Mouse (Mus musculus) liver, adult 2 months (tissue): Measurements from ENCODE around the gene Deaf1. TPM values are rescaled to one million over a fixed set of nuclear protein-coding genes. Genes with fewer than 3 reads are reported as not detected.
"Not testable (repeated sequence)": the region's sequence is repeated elsewhere in the genome, so short reads cannot be mapped to it uniquely, and the experiment has no call there.

ENCODE experiments used
- DNase-seq: peaks from one replicate; pipeline ENCODE4 v3.0.0-alpha.2; 2011; ENCODE audit warnings: low read depth, low spot score; ENCODE audit errors: extremely low read depth
- H3K27ac ChIP-seq: fragments of 200-500 bp; replicated peaks from 2 replicates; pipeline ENCODE4 v1.5.1; 2012; ENCODE audit warnings: low read depth, mild to moderate bottlenecking, control low read depth, inconsistent platforms, low read length; ENCODE audit not compliant: insufficient read depth
- H3K27me3 ChIP-seq: fragments of 200-500 bp; 2 replicates; pipeline ENCODE4 v1.6.1; 2012; ENCODE audit warnings: mild to moderate bottlenecking, moderate library complexity, low read length, inconsistent platforms; ENCODE audit not compliant: control insufficient read depth, insufficient read depth
- H3K36me3 ChIP-seq: fragments of 200-500 bp; 2 replicates; pipeline ENCODE4 v1.6.1; 2012; ENCODE audit warnings: low read length, inconsistent platforms; ENCODE audit not compliant: control insufficient read depth, insufficient read depth
- H3K4me1 ChIP-seq: fragments of 200-500 bp; 2 replicates; pipeline ENCODE4 v1.6.1; 2011; ENCODE audit warnings: low read length; ENCODE audit not compliant: control insufficient read depth, insufficient read depth
- H3K4me3 ChIP-seq: fragments of 200-500 bp; 2 replicates; pipeline ENCODE4 v1.5.1; 2011; ENCODE audit warnings: low read depth, mild to moderate bottlenecking, control low read depth, low read length, moderate library complexity; ENCODE audit not compliant: insufficient read depth
- H3K79me2 ChIP-seq: fragments of 200-500 bp; 2 replicates; pipeline ENCODE4 v1.6.1; 2012; ENCODE audit warnings: inconsistent platforms, mild to moderate bottlenecking, low read length, moderate library complexity; ENCODE audit not compliant: control insufficient read depth, insufficient read depth
- H3K9ac ChIP-seq: fragments of 200-500 bp; 2 replicates; pipeline ENCODE4 v1.6.1; 2012; ENCODE audit warnings: low read depth, mild to moderate bottlenecking, control low read depth, inconsistent platforms, low read length
- CTCF ChIP-seq: fragments of 200-500 bp; IDR thresholded peaks from 2 replicates; pipeline ENCODE4 v1.5.1; 2011; ENCODE audit warnings: low read depth, low read length, control low read depth
- POLR2A ChIP-seq: fragments of 200-500 bp; IDR thresholded peaks from 2 replicates; pipeline ENCODE4 v1.6.1; 2011; ENCODE audit warnings: low read length, control low read depth; ENCODE audit not compliant: insufficient read depth; ENCODE audit errors: extremely low read depth
- WGBS: fragments of 180-500 bp; shearing (Covaris S2); methylation state at CpG from one replicate; pipeline ENCODE4 v1.1.7; 2018; 5-methylcytosine and 5-hydroxymethylcytosine counted together
- polyA plus RNA-seq: library from polyadenylated mRNA; depleted of rRNA; stranded (reverse); fragments of >200 nt; gene quantifications from 2 replicates; pipeline ENCODE4 v1.2.3, GENCODE M21; 2012; rRNA removed
- total RNA-seq: library from RNA; depleted of rRNA; stranded (reverse); fragments of >200 nt; gene quantifications from 2 replicates; pipeline ENCODE4 v1.2.3, GENCODE M21; 2014; rRNA removed

The Deaf1 gene
- total and polyA plus RNA-seq, 2 experiments = 3.1 to 7.8 TPM

DNA sequence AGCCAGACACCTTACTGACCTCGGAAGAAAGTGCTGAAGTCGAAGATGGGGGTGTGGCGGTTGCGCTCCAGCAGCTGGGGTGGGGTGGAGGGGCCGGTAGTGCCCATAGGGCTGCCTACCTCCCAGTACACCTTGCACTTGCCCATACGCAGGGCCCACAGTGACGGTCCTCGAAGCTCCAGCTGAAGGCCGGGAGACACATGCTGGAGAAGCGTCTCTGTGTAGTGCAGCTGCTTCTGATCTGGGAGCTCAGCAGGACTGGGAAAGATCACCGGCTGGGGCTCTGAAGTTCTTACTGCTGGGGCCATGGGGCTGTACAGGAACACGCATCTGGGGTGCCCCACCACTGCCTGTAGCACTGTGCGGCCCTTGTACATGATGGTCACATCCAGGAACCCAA, 63.9 kb downstream of the Deaf1 start:
- Histone ChIP-seq H3K9ac (no peak overlapping the region), H3K36me3 (peaks cover 15% of the 10 kb centered on the region; the same call in 1 of the 2 replicates), H3K4me3 (no peak overlapping the region), H3K27me3 (no peaks in the 10 kb centered on the region), H3K4me1 (peaks cover 12% of the 10 kb centered on the region; the same call in 1 of the 2 replicates), H3K27ac (no peak overlapping the region), H3K79me2 (no peaks in the 10 kb centered on the region)
- 93% methylated on average over 13 of the region's 13 CpGs for WGBS
- no peak for TF ChIP-seq POLR2A
- no peak for TF ChIP-seq CTCF
- DNase-seq = no peak

GRCm38 (mm10) chr7:141261480-141261879, 66.0 kb downstream of the Deaf1 start:
- TF ChIP-seq CTCF (no peak), POLR2A (no peak)
- no peaks in the 10 kb centered on the region for H3K27me3 ChIP-seq
- DNase-seq = no peak
- peaks cover 21% of the 10 kb centered on the region; the same call in 1 of the 2 replicates for H3K36me3 ChIP-seq
- no peak overlapping the region for H3K9ac ChIP-seq
- WGBS = 60% methylated on average over 3 of the region's 3 CpGs
- no peak overlapping the region for H3K4me3 ChIP-seq
- no peaks in the 10 kb centered on the region for H3K79me2 ChIP-seq
- peaks cover 10% of the 10 kb centered on the region; the same call in 1 of the 2 replicates for H3K4me1 ChIP-seq
- no peak overlapping the region for H3K27ac ChIP-seq

GRCm38 (mm10) chr7:141256159-141256558, 71.3 kb downstream of the Deaf1 start:
- Histone ChIP-seq H3K27ac (no peak overlapping the region), H3K4me3 (no peak overlapping the region), H3K36me3 (peaks cover 44% of the 10 kb centered on the region), H3K79me2 (no peaks in the 10 kb centered on the region), H3K4me1 (no peaks in the 10 kb centered on the region), H3K27me3 (no peaks in the 10 kb centered on the region), H3K9ac (no peak overlapping the region)
- TF ChIP-seq CTCF = no peak
- TF ChIP-seq POLR2A = no peak
- WGBS = 92% methylated on average over 10 of the region's 10 CpGs
- DNase-seq = no peak

- H3K4me1 ChIP-seq, DNase-seq, H3K79me2 ChIP-seq, H3K27ac ChIP-seq, H3K9ac ChIP-seq, H3K4me3 ChIP-seq, H3K27me3 ChIP-seq: not testable (repeated sequence)
- 83% methylated on average over 4 of the region's 4 CpGs for WGBS
- H3K36me3 ChIP-seq = peaks cover 54% of the 10 kb centered on the region
Measured at GRCm38 (mm10) chr7:141250486-141250885, 77.0 kb downstream of the Deaf1 start.

Other genes with a start within 250 kb of the Deaf1 start
- gene Pkp3, start 249.5 kb downstream of the Deaf1 start, total RNA-seq = 0.60 and 0.83 TPM in 2 replicates
- 1.9 and 2.0 TPM in 2 replicates for gene Pkp3, start 249.5 kb downstream of the Deaf1 start, polyA plus RNA-seq
- gene Sigirr, start 227.1 kb downstream of the Deaf1 start, total RNA-seq = 21.8 and 28.5 TPM in 2 replicates
- gene Sigirr, start 227.1 kb downstream of the Deaf1 start, polyA plus RNA-seq = 42.4 and 42.5 TPM in 2 replicates
- gene Ano9, start 209.9 kb downstream of the Deaf1 start, total RNA-seq = not detected in 2 replicates
- 0.09 and 0.13 TPM in 2 replicates for gene Ano9, start 209.9 kb downstream of the Deaf1 start, polyA plus RNA-seq
- gene Ptdss2, start 205.3 kb downstream of the Deaf1 start, total RNA-seq = 5.2 and 5.4 TPM in 2 replicates
- gene Ptdss2, start 205.3 kb downstream of the Deaf1 start, polyA plus RNA-seq = 10.7 and 13.5 TPM in 2 replicates
- gene Rnh1, start 154.8 kb downstream of the Deaf1 start, total RNA-seq = 106 and 108 TPM in 2 replicates
- gene Rnh1, start 154.8 kb downstream of the Deaf1 start, polyA plus RNA-seq = 134 and 136 TPM in 2 replicates
- 37.6 and 53.8 TPM in 2 replicates for gene Hras, start 133.7 kb downstream of the Deaf1 start, total RNA-seq
- 50.4 and 58.9 TPM in 2 replicates for gene Hras, start 133.7 kb downstream of the Deaf1 start, polyA plus RNA-seq
- gene Lrrc56, start 133.5 kb downstream of the Deaf1 start, total RNA-seq = 1.8 and 2.1 TPM in 2 replicates
- gene Lrrc56, start 133.5 kb downstream of the Deaf1 start, polyA plus RNA-seq = 4.4 and 4.8 TPM in 2 replicates
- gene Lmntd2, start 113.6 kb downstream of the Deaf1 start, total RNA-seq = 0.47 and 0.83 TPM in 2 replicates
- gene Lmntd2, start 113.6 kb downstream of the Deaf1 start, polyA plus RNA-seq = 1.4 and 2.2 TPM in 2 replicates
- 21.6 and 22.5 TPM in 2 replicates for gene Rassf7, start 111.8 kb downstream of the Deaf1 start, total RNA-seq
- 49.1 and 53.3 TPM in 2 replicates for gene Rassf7, start 111.8 kb downstream of the Deaf1 start, polyA plus RNA-seq
- gene Phrf1, start 98.9 kb downstream of the Deaf1 start, total RNA-seq = 8.1 and 12.6 TPM in 2 replicates
- 6.7 and 9.2 TPM in 2 replicates for gene Phrf1, start 98.9 kb downstream of the Deaf1 start, polyA plus RNA-seq
- gene Irf7, start 61.2 kb downstream of the Deaf1 start, total RNA-seq = 22.8 and 32.2 TPM in 2 replicates
- 42.4 and 102 TPM in 2 replicates for gene Irf7, start 61.2 kb downstream of the Deaf1 start, polyA plus RNA-seq
- gene Cdhr5, start 50.9 kb downstream of the Deaf1 start, total RNA-seq = 18.5 and 40.3 TPM in 2 replicates
- 31.2 and 31.7 TPM in 2 replicates for gene Cdhr5, start 50.9 kb downstream of the Deaf1 start, polyA plus RNA-seq
- not detected in 2 replicates for gene Sct, start 48.6 kb downstream of the Deaf1 start, total RNA-seq
- not detected in 2 replicates for gene Sct, start 48.6 kb downstream of the Deaf1 start, polyA plus RNA-seq
- not detected in 2 replicates for gene Drd4, start 35.7 kb downstream of the Deaf1 start, total RNA-seq
- not detected in 2 replicates for gene Drd4, start 35.7 kb downstream of the Deaf1 start, polyA plus RNA-seq
- 8.9 and 10.3 TPM in 2 replicates for gene Tmem80, start within 50 bp of the Deaf1 start, total RNA-seq
- gene Tmem80, start within 50 bp of the Deaf1 start, polyA plus RNA-seq = 14.3 and 20.9 TPM in 2 replicates
- 17.4 and 38.5 TPM in 2 replicates for gene Eps8l2, start 11.2 kb upstream of the Deaf1 start, total RNA-seq
- 80.9 and 117 TPM in 2 replicates for gene Eps8l2, start 11.2 kb upstream of the Deaf1 start, polyA plus RNA-seq
- 160 and 195 TPM in 2 replicates for gene Taldo1, start 64.5 kb upstream of the Deaf1 start, total RNA-seq
- gene Taldo1, start 64.5 kb upstream of the Deaf1 start, polyA plus RNA-seq = 125 and 166 TPM in 2 replicates
- 15.1 and 23.5 TPM in 2 replicates for gene Gatd1, start 86.4 kb upstream of the Deaf1 start, total RNA-seq
- 34.9 and 36.2 TPM in 2 replicates for gene Gatd1, start 86.4 kb upstream of the Deaf1 start, polyA plus RNA-seq
- 0.13 TPM in 1 of 2 replicates, not detected in the other for gene Cend1, start 101.8 kb upstream of the Deaf1 start, total RNA-seq
- gene Cend1, start 101.8 kb upstream of the Deaf1 start, polyA plus RNA-seq = 0.09 and 0.10 TPM in 2 replicates
- 26.1 and 40.7 TPM in 2 replicates for gene Slc25a22, start 110.2 kb upstream of the Deaf1 start, total RNA-seq
- 315 and 345 TPM in 2 replicates for gene Slc25a22, start 110.2 kb upstream of the Deaf1 start, polyA plus RNA-seq
- 0.37 and 0.94 TPM in 2 replicates for gene Pidd1, start 116.3 kb upstream of the Deaf1 start, total RNA-seq
- 3.8 and 4.7 TPM in 2 replicates for gene Pidd1, start 116.3 kb upstream of the Deaf1 start, polyA plus RNA-seq
- gene Rplp2, start 119.7 kb upstream of the Deaf1 start, total RNA-seq = 255 and 308 TPM in 2 replicates
- 265 and 286 TPM in 2 replicates for gene Rplp2, start 119.7 kb upstream of the Deaf1 start, polyA plus RNA-seq
- gene Pnpla2, start 127.5 kb upstream of the Deaf1 start, total RNA-seq = 22.6 and 31.7 TPM in 2 replicates
- gene Pnpla2, start 127.5 kb upstream of the Deaf1 start, polyA plus RNA-seq = 83.7 and 84.8 TPM in 2 replicates
- 3.7 and 4.3 TPM in 2 replicates for gene Cracr2b, start 133.4 kb upstream of the Deaf1 start, total RNA-seq
- gene Cracr2b, start 133.4 kb upstream of the Deaf1 start, polyA plus RNA-seq = 4.7 and 8.7 TPM in 2 replicates
- gene Cd151, start 139.7 kb upstream of the Deaf1 start, total RNA-seq = 51.9 and 52.7 TPM in 2 replicates
- gene Cd151, start 139.7 kb upstream of the Deaf1 start, polyA plus RNA-seq = 92.8 and 103 TPM in 2 replicates
- 41.1 and 43.3 TPM in 2 replicates for gene Polr2l, start 147.4 kb upstream of the Deaf1 start, total RNA-seq
- gene Polr2l, start 147.4 kb upstream of the Deaf1 start, polyA plus RNA-seq = 42.8 and 45.7 TPM in 2 replicates
- 66.9 and 67.1 TPM in 2 replicates for gene Tspan4, start 147.6 kb upstream of the Deaf1 start, total RNA-seq
- gene Tspan4, start 147.6 kb upstream of the Deaf1 start, polyA plus RNA-seq = 78.1 and 135 TPM in 2 replicates
- 24.2 and 30.6 TPM in 2 replicates for gene Chid1, start 212.2 kb upstream of the Deaf1 start, total RNA-seq
- gene Chid1, start 212.2 kb upstream of the Deaf1 start, polyA plus RNA-seq = 32.6 and 45.1 TPM in 2 replicates
- gene Ap2a2, start 234.5 kb upstream of the Deaf1 start, total RNA-seq = 42.2 and 54.0 TPM in 2 replicates
- gene Ap2a2, start 234.5 kb upstream of the Deaf1 start, polyA plus RNA-seq = 37.9 and 38.1 TPM in 2 replicates